Mouse (Mus musculus) forelimb bud, embryonic 11.5 days (tissue): ENCODE results near the gene A830031A19Rik.

Source experiments
- DNase-seq: peaks from one replicate; pipeline ENCODE4 v3.0.0-alpha.2; 2012; ENCODE audit warnings: low read depth, low spot score

A830031A19Rik gene

DNA sequence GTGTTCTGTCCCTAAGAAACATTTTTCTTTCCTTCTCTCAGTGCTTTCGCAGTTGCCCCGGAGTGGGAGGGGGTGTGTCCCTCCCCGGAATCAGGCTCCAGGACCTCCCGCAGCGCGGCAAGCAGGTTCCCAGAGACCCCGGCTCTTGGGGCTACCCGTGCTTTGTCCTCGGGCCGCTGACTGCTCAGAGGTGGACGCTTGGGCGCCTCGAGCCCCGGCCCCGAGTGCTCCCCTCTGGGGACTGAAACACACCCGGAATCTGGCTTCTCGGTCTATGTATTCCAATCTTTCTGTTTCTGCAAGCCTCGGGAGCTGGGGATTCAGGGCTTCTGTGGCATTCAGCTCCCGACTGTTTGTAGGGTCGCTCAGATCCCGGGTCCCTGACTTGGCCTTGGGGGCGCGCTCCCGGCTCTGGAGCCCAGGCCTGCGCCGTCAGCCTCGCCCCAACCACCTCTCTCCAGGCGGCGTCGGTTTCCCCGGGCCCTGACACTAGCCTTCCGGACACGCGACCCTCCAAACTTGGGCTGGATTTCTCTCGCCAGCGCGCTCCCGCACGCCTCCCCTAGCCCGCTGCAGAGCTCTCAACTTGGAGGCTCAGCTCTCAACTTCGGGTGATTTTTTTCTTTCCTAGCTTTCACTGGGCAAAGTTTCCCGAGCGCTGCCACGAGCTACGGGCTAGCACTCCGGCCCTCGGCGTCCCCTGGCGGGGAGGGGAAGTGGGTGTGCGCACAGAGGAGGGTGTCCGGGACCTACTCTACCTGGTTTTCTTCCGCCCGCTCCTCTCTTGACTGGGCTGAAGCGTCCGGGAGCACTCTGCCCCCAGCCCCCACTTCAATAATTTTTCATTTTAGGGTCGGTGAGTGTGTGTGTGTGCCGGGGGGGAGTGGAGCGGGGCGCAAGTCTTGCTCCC lies 2.2 kb upstream of the A830031A19Rik start:
- DNase-seq, result peak; percentile 70

DNA sequence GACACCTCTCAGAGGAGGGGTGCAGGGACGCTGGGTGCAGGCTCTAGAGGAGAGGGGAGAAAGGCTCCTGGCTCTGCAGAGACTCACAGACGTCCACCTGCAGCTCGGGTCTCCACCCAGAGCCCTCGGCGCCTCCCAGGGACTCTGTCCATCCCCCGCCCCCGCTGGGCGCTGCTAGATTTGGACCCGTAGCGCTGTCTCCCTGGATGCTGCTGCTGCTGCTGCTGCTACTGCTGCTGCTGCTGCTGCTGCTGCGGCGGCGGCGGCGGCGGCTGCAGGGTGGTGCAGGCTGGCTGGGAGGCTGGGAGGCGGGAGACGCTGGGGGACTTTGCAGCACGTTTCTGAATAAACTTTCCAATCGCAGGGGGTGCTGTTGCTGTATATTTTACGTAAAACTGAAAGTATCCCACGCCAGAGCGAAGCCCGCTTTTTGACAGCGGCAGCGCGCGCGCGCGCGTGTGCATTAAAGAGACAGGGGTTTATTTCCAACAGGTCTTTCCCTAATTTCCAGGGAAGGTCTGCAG lies 1.3 kb upstream of the A830031A19Rik start:
- peak; percentile 85 for DNase-seq

DNA sequence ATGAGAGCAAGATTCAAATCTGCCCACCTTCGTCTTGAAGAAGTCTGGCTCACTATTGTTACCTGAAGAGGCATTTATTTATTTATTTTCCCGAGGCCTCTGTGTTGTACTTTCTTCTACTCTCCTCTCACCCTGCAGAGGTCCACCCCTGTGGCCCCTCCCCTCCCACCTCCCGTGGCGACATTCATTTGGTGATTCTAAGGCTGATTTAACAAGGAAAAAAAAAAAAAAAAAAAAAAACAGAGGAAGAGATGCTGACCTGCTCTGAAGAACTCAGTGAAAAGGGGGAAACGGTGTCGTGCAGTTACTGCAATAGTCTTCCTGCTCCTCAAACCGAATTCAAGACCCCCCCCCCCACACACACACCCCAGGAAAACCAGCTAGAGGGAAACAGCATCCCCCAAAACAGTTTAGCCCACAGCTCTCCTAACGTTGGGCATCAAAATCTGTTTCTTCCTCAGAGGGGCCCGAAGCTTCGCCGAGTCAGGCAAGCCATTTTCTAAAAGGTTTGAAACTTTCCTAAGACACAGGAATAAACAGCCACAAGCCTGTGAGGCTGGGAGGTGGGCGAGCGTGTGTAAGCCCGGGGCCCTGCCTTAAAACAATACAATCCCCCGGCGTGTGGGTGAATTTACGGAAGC lies 752 bp upstream of the A830031A19Rik start:
- DNase-seq, result no peak

DNA sequence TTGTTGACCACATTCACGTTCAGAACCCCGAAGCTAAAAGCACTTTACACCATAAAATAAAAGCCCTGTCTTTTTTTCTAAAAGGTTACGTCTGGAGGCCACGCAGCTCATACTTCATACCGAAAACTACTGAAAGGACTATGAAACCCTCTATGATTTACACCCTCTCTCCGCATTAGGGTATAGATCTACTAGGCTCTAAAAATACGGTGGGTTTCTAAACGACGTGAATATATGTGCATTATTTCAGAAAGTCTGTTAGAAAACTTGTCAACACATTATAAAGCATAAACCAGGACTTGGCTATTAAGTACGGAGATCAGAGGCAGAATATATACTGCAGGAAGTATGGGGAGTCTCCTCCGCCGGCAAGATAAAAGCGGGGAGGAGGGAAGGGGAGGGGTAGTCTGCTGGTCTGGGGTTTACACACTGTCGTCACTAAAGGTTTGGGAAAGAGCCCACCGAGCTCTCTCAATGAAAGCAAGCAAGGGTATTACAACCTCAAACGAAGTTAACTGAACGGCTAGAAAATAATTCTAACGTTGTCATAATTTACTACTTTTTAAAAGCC lies 748 bp downstream of the A830031A19Rik start:
- DNase-seq, result peak; percentile 83

DNA sequence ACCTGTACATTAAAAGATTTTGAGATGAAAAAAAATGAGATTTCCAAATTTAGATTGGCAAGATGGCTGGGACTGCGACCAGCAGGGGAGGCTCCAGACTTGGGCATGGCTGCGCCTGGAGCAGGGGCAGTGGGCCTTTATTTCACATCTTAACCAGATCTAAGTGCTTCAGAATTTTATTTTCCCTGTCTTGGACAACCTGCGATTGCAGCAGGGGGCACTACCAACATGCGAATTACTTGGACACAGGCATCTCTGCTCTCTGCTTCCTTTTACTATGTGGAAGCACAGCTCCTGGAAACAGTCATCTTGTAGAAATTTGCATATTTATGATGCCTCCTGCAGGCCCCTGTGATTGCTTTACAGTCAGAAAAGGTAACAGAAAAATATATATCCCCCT lies 9.5 kb downstream of the A830031A19Rik start:
- peak; percentile 56 for DNase-seq

DNA sequence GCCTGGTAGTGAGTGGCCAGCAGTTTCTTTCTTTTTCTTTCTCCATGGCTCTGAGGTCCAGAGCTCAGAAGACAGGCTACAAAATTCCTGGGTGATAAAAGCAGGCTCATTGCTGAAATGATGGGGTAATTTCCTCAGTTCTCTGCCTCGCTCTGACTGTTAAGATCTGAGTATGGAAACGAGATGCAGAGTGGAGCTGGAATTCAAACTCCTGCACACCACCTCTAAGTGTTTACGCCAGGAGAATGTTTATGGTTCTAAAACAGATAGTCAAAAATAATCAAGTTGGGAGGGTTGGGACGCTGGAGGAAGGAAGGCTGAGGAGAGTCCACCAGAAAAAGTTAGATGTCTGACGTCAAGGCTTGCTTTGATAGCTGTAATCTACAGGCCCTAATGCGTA lies 10.6 kb downstream of the A830031A19Rik start:
- no peak for DNase-seq

DNA sequence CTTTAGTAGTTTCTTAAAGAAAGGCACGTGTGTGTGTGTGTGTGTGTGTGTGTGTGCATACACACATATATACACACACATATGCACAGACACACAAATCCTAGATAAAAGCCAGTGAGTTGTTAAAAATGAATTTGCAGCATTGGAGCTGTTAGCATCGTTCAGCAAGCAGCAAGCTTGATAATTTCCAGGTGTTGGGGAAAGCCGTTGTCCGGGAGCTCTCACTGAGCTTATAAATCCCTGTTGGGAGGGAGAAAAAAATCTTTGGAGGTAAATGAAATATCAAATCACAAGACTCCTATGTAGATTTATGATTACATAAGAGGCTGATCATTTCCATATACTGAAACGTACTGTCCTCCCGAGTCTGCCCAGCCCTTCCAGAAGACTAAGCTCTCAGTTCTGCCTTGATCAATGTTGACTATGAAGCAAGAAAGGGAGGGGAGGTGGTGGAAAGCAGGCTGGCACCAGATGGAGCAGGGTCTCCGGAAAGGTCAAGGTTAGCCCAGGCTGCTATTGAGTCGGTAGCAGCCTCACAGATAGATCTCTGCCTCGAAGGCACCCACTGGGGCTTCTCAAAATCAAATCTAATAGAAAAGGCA lies 12.3 kb downstream of the A830031A19Rik start:
- DNase-seq, result peak; percentile 61

DNA sequence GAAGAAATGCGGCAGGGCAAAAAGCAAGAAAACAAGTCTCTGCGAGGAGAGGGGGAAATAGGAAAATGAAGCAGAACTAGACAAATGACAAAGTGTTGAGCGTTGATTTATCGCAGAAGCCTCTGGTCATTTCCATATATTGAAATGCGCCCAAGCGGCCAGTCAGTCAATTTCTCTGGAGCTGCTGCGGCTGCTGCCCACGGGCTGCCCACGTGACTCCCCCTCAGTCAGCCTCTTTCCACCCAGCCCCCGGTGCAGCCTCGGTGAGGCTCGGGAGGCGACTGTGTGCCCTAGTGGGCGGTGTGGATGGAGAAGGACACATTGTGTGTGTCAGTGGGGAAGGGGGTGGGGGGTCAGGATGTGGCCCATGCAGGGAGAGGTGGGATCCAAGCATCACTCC lies 13.0 kb downstream of the A830031A19Rik start:
- DNase-seq, result peak; percentile 48

DNA sequence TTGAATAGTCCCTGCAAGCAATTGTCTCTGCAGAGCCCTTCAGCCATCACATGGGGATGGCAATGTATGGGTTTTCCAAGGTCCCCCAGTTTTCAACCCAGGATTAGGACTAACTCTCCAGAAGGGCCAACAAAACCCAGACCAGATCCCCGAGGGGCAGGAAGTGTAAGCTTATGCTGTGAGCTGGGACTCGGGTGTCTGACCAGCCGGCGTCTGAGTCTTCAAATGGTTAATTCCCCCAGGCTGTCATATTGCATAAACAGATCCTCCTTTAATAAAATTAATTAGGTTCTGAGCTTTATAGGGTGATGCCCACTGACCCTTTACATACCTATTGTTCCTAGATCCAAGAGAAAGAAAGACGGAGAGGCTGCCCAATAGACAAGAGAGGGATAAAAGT lies 14.4 kb downstream of the A830031A19Rik start:
- no peak for DNase-seq

DNA sequence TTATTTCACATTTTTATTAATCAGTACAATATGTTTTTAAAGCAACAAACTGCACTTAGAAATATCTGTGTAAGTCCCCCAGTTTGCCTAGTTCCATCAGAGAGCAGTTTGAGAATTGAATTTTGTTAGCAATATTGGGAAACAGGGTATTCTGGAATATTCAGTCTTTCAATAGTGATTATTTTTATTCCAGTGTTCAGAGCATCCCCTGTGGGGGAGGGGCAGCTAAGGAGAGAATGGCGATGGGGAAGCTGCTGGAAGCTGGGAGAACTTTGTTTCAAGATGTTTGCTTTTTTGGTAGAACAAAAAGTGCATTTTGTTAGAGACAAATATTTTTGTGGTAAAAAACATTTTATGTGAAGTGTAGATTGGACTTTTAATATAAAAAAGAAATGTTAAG lies 15.7 kb downstream of the A830031A19Rik start:
- no peak for DNase-seq

DNA sequence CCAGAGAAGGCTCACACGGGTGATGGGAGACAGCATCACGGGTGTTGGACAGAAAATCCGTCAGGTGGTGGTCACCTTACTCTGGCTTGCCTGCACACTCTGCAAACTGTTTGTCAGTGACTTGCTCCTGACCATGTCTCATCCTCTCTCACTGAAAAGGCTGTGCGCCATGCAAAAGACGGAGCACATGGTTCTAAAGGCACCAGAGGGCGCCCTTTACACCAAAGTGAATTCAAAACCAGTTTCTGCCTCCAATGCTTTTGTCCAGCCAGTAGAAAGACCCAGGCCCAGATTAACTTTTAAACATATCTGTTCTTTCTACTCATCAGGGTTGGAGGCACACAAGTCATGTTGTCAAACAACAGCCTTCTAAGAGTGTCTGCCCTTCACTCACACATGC lies 22.0 kb downstream of the A830031A19Rik start:
- DNase-seq, result peak; percentile 46

DNA sequence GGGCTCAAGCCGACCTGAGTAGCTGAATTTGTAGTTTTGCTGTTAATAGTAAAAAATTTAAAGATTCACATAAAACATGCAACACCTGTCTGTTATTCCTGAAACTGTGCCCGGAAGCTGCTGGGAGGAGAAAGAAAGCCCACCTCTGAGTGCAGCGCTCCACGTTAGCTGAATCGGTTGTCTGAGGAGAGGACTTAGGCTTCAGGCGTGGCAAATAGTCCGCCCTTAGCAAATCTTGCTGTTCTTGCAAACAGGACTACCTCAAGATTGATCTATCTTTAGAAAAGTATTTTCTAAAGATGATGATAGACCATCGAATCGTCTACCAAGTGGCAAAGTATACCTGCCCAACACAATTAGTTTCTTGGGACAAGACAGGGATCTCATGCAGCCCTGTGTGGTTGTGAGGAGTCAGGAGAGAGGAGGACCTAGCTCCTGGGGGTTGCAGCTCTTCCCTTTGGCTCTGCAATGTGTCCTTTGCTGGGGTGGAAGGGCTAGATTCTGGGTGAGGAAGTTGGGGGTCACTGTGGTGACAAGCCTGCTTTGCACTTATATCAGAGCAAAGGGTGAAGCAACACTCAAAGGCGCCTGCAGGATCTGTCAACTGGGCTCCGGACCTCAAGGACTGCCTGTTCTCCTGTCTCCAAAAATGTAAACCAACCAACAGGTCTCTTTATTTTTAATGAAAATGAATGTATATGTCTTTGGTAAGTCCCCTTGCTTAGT lies 24.7 kb downstream of the A830031A19Rik start:
- no peak for DNase-seq

DNA sequence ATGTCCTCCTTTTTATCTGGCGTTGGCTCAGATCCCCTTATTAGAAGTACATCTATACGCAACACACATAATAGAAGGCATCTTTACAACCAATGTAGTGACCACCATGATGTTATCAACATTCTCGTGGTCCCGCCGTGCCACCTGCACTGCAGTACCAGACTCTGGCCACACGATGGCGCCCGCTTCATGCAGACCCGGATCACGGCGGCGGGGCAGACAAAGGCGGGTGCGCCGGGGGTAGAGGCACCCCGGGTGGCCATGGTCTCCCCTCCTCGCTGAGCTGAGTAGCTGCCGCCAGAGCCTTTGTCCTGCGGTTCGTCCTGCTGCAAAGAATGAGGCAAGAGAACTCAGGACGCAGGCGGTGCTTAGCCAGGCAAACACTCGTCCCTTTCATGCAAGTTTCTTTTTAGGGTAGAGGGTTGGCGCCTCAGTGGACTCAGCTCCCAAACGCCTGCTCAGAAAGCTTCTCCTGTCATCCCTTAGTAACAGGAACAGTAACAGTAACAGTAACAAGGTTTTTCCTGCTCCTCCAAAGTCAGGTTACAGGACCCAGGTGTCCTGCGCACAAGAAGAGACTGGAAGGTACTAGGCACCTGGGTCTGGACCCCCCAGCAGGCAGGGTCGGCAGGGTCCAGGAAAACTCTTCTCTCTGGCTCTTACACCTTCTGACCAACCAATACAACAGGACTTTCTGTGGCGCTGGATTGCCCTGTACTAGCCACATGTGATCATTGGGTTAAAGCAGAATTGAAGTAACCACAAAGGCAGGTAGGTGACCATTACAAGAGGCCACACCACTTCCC lies 25.4 kb downstream of the A830031A19Rik start:
- DNase-seq, result peak; percentile 75

DNA sequence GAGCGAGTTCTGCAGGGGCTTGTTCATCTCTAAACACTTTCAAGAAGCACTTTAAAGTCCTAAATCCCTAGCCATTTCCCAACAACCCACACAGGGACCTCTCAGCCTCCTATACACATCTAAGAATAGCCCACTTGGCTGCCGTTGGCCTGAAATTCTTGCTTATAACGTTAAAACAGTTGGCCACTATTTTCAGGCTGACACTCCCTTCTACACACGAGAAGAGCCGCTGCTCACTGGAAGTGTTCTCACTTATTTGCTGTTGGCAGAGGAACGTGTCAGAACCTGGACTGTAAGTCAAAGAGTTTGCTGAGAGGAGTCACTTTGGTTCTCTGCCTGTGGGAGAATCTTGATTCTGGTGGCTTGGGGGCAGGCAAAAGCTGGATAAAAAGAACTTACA lies 30.8 kb downstream of the A830031A19Rik start:
- no peak for DNase-seq

DNA sequence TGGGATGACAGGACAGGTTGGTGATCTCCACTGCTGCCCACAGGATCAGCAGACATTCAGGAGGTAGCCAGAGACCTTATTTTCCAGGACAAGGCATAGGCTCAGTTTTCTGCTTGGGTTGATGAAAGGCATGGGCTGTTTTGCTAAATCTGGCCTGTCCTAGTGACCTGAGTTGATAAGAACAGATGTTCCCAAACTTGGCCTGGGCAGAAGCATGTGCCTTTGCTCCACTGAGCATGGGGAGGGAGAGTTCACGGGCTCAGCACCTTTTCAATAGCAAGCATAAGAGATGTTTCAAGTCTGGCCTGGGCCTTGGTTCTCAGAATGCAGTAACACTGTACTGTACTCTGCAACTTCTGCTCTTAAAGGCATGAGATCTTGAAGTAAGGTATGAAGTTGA lies 54.1 kb downstream of the A830031A19Rik start:
- no peak for DNase-seq

DNA sequence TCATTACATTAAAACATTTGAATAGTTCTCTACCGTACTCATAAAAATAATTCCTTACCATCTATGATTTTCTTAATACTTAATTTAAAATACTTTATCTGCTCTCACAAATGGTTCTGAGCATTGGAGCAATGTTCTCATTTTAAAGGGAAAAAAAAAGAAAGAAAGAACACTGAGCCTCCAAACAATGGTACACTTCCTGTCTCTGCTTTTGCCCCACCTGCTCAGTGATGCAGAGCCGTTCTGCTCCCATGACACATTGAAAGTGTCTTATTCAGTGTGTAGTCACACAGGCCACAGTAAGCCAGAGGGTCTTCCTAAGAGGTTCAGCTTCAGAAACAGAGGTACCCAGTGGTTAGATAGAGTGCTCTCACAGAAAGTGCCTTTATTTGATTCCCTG lies 56.1 kb downstream of the A830031A19Rik start:
- DNase-seq, result no peak

DNA sequence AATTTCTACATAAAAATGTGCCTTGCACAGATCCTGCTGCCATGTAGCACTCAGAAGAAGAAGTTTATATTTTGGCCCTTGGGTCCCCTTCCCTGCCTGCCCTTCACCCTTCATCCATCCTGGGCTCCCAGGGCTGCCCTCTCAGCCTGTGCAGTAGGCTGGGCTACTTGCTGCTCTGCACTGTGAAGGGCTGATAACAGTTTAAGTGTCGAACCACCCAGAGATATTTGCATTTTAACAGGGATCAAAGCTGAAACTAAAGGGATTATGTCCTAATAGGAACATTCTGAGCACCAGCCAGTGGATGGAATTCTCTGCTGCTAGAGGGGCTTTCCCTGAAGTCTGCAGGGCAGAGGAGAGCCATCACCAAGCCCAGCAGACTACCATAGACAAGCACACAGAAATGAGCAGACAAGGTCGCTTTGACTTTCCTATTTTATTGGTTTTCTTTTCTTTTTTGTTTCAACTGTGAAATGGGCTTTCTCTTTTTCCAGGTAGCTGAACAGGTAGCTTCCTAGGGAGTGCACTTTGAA lies 58.1 kb downstream of the A830031A19Rik start:
- DNase-seq, result no peak

DNA sequence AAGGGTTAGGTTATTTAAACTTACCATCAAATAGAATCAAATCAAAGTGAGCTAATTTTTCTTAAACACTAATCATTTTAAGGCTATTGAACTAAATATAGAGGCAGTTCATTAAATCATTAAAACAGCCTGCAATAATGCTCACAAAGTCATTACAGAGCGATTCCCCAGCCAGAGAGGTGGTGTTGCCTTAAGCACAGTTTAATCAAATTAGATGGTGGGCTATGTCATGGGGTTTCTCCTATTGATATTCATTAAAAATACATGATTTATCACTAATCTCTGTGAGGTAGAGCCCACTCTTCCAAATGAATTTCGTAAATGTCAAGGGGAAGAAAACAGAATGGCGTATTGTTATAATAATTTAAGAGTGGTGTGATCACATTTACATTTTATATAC lies 58.8 kb downstream of the A830031A19Rik start:
- DNase-seq, result no peak

DNA sequence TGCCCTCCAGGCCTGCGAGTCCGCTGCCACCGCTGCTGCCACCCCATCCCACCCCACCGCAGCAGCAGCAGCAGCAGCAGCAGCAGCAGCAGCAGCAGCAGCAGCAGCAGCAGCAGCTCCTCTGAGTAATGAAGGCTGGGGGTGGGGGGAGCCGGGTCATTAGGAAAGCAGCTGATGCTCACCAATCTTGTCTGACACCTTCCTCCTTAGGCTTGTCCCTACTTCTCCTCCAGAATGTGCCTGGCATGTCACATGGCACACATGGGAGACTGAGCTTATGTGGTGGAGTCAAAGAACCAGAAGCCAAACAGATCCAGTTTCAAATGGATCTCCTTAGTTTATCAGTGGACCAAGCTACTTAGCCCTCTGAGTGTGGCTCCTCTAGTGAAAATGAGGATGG lies 60.2 kb downstream of the A830031A19Rik start:
- DNase-seq, result no peak

DNA sequence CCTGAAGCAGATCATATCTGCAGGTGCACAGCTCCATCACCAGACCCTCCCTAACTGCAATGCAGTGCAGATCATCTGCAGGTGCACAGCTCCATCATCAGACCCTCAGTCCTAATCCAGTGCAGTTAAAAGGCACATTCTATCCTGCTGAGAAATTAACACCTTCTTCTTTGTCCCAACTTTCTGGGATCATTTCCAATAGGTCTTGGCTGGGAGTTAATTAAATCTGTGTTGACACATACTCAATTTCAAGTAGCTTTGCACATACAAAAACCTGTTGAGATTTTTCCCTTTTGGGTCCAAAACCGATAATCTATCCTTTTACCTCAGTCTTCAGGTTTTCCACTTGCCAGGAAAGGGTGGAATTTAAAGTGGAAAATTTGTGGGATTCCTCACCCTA lies 62.6 kb downstream of the A830031A19Rik start:
- DNase-seq, result no peak
